Mouse (Mus musculus) liver, postnatal 0 days (tissue): ENCODE results near the gene Atp1a2. TPM values are rescaled to one million over a fixed set of nuclear protein-coding genes. Genes with fewer than 3 reads are reported as not detected.
A peak's percentile ranks its signal among the peaks of the same experiment; 100 is the strongest.

Experiments
- ATAC-seq: fragments of 200-750 bp; cut with Nextera tagmentation; 2 replicates; pipeline ENCODE4 v1.8.0; 2017; ENCODE audit warnings: mild to moderate bottlenecking, moderate library complexity
- DNase-seq: peaks from one replicate; pipeline ENCODE4 v3.0.0-alpha.2; 2016
- H3K27ac ChIP-seq: fragments of 300-500 bp; sonication (generic); 2 replicates; pipeline ENCODE4 v1.5.1; 2014; ENCODE audit warnings: antibody characterized with exemption, moderate library complexity, mild to moderate bottlenecking, low read depth
- H3K27me3 ChIP-seq: fragments of 300-500 bp; sonication (generic); 2 replicates; pipeline ENCODE4 v1.6.1; 2014; ENCODE audit warnings: low read length, control low read depth, mixed read lengths; ENCODE audit not compliant: insufficient read depth
- H3K36me3 ChIP-seq: fragments of 300-500 bp; sonication (generic); replicated peaks from 2 replicates; pipeline ENCODE4 v1.6.1; 2014; ENCODE audit warnings: mild to moderate bottlenecking, control low read depth, low read length, moderate library complexity, mixed read lengths; ENCODE audit not compliant: insufficient read depth
- H3K4me1 ChIP-seq: fragments of 300-500 bp; sonication (generic); 2 replicates; pipeline ENCODE4 v1.6.1; 2014; ENCODE audit warnings: antibody characterized with exemption, mild to moderate bottlenecking, control low read depth; ENCODE audit not compliant: insufficient read depth
- H3K4me2 ChIP-seq: fragments of 300-500 bp; sonication (generic); 2 replicates; pipeline ENCODE4 v1.6.1; 2014; ENCODE audit warnings: low read depth, mild to moderate bottlenecking, low read length, moderate library complexity, mixed read lengths
- H3K4me3 ChIP-seq: fragments of 300-500 bp; sonication (generic); 2 replicates; pipeline ENCODE4 v1.5.1; 2014; ENCODE audit warnings: low read depth, low read length
- H3K9ac ChIP-seq: fragments of 300-500 bp; sonication (generic); replicated peaks from 2 replicates; pipeline ENCODE4 v1.6.1; 2014; ENCODE audit warnings: mild to moderate bottlenecking, moderate library complexity
- H3K9me3 ChIP-seq: fragments of 300-500 bp; sonication (generic); 2 replicates; pipeline ENCODE4 v1.6.1; 2016; ENCODE audit warnings: mild to moderate bottlenecking, control low read depth, low read length, mixed read lengths
- CTCF ChIP-seq: sonication (generic); IDR thresholded peaks from 2 replicates; pipeline ENCODE4 v1.5.1; 2016; ENCODE audit warnings: antibody characterized with exemption, low read depth
- EP300 ChIP-seq: IDR thresholded peaks from 2 replicates; pipeline ENCODE4 v1.6.1; 2016; ENCODE audit warnings: antibody characterized with exemption, low read depth, mild to moderate bottlenecking
- WGBS: fragments of 180-500 bp; shearing (Covaris S2); extraction: QIAGEN DNeasy Blood & Tissue Kit; methylation state at CpG from one replicate; pipeline ENCODE4 v1.1.7; 2014; ENCODE audit not compliant: insufficient replicate concordance; 5-methylcytosine and 5-hydroxymethylcytosine counted together
- polyA plus RNA-seq: library from polyadenylated mRNA; unstranded; fragments of >200 nt; fragmentation: Nextera tagmentation; extraction: Ambion mirVana; gene quantifications from 2 replicates; pipeline ENCODE4 v1.2.1, GENCODE M21; 2015

Gene Atp1a2
- polyA plus RNA-seq, 1 experiment from 2014 or later, result 0.29 TPM

GRCm38 (mm10) chr1:172326684-172327083 lies 28.8 kb upstream of the Atp1a2 start:
- H3K27me3 ChIP-seq, result peaks cover 54% of the 10 kb centered on the region

GRCm38 (mm10) chr1:172325680-172326535 lies 28.0 kb upstream of the Atp1a2 start:
- ATAC-seq (peak; percentile 76), DNase-seq (peak; percentile 77)
- Histone ChIP-seq H3K27me3 (peaks cover 53% of the 10 kb centered on the region), H3K9ac (no peak overlapping the region), H3K36me3 (no peaks in the 10 kb centered on the region), H3K9me3 (no peaks in the 10 kb centered on the region), H3K4me1 (peaks cover 8% of the 10 kb centered on the region; the same call in 1 of the 2 replicates), H3K27ac (no peak overlapping the region), H3K4me3 (peak overlapping the region; percentile 25), H3K4me2 (peak overlapping the region; percentile 71)
- TF ChIP-seq CTCF (peak; percentile 83), EP300 (no peak)
- WGBS, result 18% methylated on average over 94 of the region's 94 CpGs

More at GRCm38 (mm10) chr1:172326684-172327083, 28.8 kb upstream of the Atp1a2 start:
- H3K9me3 ChIP-seq, result no peaks in the 10 kb centered on the region
- peak overlapping the region; percentile 71 for H3K4me2 ChIP-seq
- H3K4me3 ChIP-seq, result peak overlapping the region; percentile 25
- TF ChIP-seq CTCF (no peak), EP300 (no peak)
- no peak overlapping the region for H3K9ac ChIP-seq
- DNase-seq (no peak), ATAC-seq (no peak)
- H3K4me1 ChIP-seq, result peaks cover 8% of the 10 kb centered on the region; the same call in 1 of the 2 replicates
- 49% methylated on average over 11 of the region's 11 CpGs for WGBS
- no peaks in the 10 kb centered on the region for H3K36me3 ChIP-seq
- no peak overlapping the region for H3K27ac ChIP-seq

- Histone ChIP-seq H3K9me3 (no peaks in the 10 kb centered on the region), H3K27me3 (peaks cover 44% of the 10 kb centered on the region), H3K36me3 (no peaks in the 10 kb centered on the region), H3K27ac (no peak overlapping the region), H3K4me3 (no peak overlapping the region), H3K4me2 (no peak overlapping the region), H3K9ac (no peak overlapping the region), H3K4me1 (peaks cover 8% of the 10 kb centered on the region; the same call in 1 of the 2 replicates)
- TF ChIP-seq CTCF (peak; percentile 91), EP300 (no peak)
- WGBS, result 20% methylated on average over 7 of the region's 7 CpGs
- DNase-seq (peak; percentile 83), ATAC-seq (peak; percentile 55)
Observed at GRCm38 (mm10) chr1:172324725-172325124, 26.9 kb upstream of the Atp1a2 start.

- no peaks in the 10 kb centered on the region; the same call in 1 of the 2 replicates for H3K36me3 ChIP-seq
- TF ChIP-seq EP300, result no peak
- no peak for TF ChIP-seq CTCF
- DNase-seq (no peak), ATAC-seq (no peak)
- H3K27ac ChIP-seq, result no peak overlapping the region
- no peak overlapping the region for H3K4me3 ChIP-seq
- no peak overlapping the region for H3K4me2 ChIP-seq
- peaks cover 8% of the 10 kb centered on the region; the same call in 1 of the 2 replicates for H3K4me1 ChIP-seq
- no peaks in the 10 kb centered on the region for H3K9me3 ChIP-seq
- H3K9ac ChIP-seq, result no peak overlapping the region
- H3K27me3 ChIP-seq, result peaks cover 39% of the 10 kb centered on the region
- WGBS, result 53% methylated on average over 6 of the region's 6 CpGs
Observed at GRCm38 (mm10) chr1:172323801-172324359, 26.0 kb upstream of the Atp1a2 start.

- Histone ChIP-seq H3K9ac (no peak overlapping the region), H3K4me1 (peaks cover 8% of the 10 kb centered on the region; the same call in 1 of the 2 replicates), H3K4me2 (no peak overlapping the region), H3K4me3 (no peak overlapping the region), H3K27me3 (peaks cover 33% of the 10 kb centered on the region), H3K36me3 (no peaks in the 10 kb centered on the region; the same call in 1 of the 2 replicates), H3K9me3 (no peaks in the 10 kb centered on the region), H3K27ac (no peak overlapping the region)
- ATAC-seq, result no peak
- TF ChIP-seq EP300, result no peak
- TF ChIP-seq CTCF, result no peak
- DNase-seq, result no peak
- 53% methylated on average over 5 of the region's 5 CpGs for WGBS
Observed at GRCm38 (mm10) chr1:172323298-172323697, 25.4 kb upstream of the Atp1a2 start.

GRCm38 (mm10) chr1:172322725-172323124 lies 24.9 kb upstream of the Atp1a2 start:
- peaks cover 29% of the 10 kb centered on the region for H3K27me3 ChIP-seq
- H3K4me1 ChIP-seq, result peaks cover 8% of the 10 kb centered on the region; the same call in 1 of the 2 replicates
- no peak overlapping the region for H3K4me3 ChIP-seq
- H3K4me2 ChIP-seq, result no peak overlapping the region
- ATAC-seq (no peak), DNase-seq (no peak)
- H3K9me3 ChIP-seq, result no peaks in the 10 kb centered on the region
- H3K27ac ChIP-seq, result no peak overlapping the region
- 61% methylated on average over 13 of the region's 13 CpGs for WGBS
- TF ChIP-seq EP300 (no peak), CTCF (no peak)
- H3K36me3 ChIP-seq, result peaks cover 6% of the 10 kb centered on the region
- H3K9ac ChIP-seq, result no peak overlapping the region
